Mouse (Mus musculus) cerebellum, postnatal 25 days (tissue): ENCODE measurements around the gene 4933402J07Rik.

ENCODE experiments used
- DNase-seq, 2 experiments: peaks; one replicate each; pipeline ENCODE4 v3.0.0; 2021; ENCODE audit warnings: mixed read lengths in 2 of 2

4933402J07Rik gene

GRCm38 (mm10) chr8:87563553-87563952 is at the start of gene 4933402J07Rik:
Gene 4933402J07Rik (plus strand): TSS chr8:87563853.
- no peak for DNase-seq

GRCm38 (mm10) chr8:87517132-87517531 is 46.5 kb upstream of the 4933402J07Rik start:
- DNase-seq, result peak in 1 of 2 experiments; percentile 51

- DNase-seq, result peak; percentile 32 to 51
These were observed 38.6 kb upstream of the 4933402J07Rik start for GRCm38 (mm10) chr8:87525006-87525405.

GRCm38 (mm10) chr8:87531176-87531575 is 32.5 kb upstream of the 4933402J07Rik start:
- DNase-seq, result no peak

DNA sequence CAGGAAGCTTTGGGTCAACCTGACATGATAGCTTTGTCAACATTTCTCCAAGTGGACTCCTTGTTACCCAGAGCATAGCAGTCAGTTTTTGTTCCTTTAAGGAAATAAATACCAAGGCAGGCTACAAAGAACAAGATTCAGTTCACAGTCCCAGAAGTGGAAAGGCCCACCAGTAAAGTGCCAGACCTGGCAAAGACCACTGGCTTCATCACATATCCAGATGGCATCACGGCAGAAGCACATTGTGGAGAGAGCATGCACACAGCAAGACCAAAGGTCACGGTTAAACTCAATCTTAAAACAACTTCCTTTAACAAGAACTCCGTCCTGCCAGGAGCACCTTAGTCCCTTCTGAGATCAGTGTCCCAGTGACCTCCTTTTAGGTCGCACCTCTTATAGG is 30.2 kb upstream of the 4933402J07Rik start:
- peak; percentile 36 to 38 for DNase-seq

GRCm38 (mm10) chr8:87534846-87535245 is 28.8 kb upstream of the 4933402J07Rik start:
- peak; percentile 53 to 57 for DNase-seq

- DNase-seq, result peak; percentile 95 to 96
These were observed 26.9 kb upstream of the 4933402J07Rik start for GRCm38 (mm10) chr8:87536615-87537329.

DNA sequence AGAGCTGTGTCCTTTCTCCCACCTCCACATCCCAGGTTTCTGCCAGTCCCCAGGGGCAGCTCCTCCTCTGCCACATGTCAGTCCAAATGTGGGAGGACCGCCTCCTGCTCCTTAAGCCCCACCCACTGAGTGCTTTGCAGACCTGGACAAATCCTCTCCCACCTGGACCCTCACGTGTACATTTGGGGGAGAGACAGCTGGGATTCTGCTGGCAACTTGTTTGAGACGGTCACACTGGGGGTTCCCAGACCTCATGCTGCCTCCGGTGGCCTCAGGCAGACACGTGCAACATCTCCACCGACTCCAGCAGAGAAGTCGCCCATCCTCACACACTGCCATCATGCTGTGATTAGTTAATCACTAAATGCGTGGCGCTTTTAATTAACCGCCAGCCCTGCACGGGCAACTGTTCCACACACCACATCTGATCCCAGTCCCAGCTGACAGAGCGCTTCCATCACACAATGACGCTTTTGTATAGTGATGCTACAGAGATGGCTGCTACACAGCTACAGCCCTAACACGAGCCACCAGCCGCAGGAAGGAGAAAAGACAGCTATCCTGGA is 23.7 kb upstream of the 4933402J07Rik start:
- DNase-seq, result peak; percentile 60 to 68

DNA sequence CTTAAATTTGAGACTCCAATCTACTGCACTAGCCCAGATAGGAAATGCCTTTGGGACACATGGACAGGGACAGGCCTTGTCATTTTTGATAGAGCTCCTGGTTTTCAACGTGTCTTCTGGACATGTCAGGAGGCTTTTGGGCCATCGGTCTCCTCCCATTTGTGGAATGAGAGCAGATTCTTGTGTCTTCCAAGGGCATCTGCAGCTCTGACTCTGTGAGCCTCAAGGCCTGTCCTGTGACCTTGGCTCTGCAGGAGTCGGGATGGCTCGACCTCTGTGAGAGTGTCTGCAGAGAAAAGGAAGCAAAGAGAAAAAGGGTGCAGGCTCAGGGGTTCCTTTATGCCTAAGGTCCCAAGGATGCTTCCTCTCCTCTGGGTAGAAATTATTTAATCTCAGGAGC is 13.8 kb upstream of the 4933402J07Rik start:
- DNase-seq, result no peak

DNA sequence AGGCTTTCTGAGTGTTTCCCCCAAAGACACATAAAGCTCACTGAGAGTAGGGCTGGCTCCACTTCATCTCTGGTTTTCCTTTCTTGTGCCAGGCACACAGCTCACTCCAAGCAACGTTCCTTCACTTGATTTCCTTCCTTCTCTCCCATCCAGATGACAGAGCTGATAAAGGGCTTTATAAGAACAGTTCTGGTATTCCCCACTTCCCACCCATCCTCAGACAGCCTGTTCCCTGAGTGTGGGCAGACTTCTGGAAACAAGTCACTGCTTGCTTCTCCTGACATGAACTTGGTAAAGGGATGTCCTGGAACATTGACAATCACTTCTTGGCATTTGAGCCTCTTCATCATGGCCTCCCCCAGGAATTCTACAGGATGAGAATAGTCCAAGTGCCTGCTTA is 10.9 kb upstream of the 4933402J07Rik start:
- DNase-seq, result no peak

DNA sequence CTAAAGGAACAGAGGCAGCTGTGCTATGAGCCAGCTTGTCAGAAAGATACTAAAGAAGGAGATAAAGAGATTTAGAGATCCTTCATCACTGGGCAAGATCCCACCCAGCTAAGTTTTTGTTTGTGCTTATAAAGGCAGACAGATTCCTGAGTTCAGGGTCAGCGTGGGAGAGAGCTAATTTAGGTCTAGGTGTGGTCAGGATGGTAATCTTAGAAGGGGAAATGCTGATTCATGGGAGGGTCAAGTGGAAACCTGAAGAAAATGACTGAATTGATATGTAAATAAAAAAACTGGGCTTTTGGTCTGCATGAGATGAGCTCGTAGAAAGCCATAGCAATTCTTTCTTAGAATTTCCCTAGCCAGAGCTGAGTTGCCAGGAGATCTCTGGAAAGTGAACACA is 2.9 kb upstream of the 4933402J07Rik start:
- DNase-seq, result no peak

DNA sequence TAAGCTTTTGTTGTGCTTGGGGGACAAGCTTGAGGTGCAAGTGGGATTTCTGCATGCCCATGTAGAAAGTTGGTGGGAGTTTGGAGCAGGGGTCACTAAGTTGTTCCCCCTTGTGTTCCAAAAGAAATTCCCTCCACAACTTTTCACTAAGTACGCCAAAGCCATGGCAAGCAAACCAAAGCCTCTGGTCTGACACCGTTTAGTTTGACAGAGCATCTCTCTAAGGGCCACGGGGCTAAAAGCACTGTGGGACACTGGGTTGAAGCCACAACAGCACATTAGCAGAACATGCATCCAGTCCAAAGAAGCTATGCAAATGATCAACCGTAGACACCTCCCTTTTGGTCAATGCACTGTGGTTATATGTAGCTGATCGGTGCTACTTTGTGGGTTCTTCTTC is 5.5 kb downstream of the 4933402J07Rik start:
- DNase-seq, result no peak

DNA sequence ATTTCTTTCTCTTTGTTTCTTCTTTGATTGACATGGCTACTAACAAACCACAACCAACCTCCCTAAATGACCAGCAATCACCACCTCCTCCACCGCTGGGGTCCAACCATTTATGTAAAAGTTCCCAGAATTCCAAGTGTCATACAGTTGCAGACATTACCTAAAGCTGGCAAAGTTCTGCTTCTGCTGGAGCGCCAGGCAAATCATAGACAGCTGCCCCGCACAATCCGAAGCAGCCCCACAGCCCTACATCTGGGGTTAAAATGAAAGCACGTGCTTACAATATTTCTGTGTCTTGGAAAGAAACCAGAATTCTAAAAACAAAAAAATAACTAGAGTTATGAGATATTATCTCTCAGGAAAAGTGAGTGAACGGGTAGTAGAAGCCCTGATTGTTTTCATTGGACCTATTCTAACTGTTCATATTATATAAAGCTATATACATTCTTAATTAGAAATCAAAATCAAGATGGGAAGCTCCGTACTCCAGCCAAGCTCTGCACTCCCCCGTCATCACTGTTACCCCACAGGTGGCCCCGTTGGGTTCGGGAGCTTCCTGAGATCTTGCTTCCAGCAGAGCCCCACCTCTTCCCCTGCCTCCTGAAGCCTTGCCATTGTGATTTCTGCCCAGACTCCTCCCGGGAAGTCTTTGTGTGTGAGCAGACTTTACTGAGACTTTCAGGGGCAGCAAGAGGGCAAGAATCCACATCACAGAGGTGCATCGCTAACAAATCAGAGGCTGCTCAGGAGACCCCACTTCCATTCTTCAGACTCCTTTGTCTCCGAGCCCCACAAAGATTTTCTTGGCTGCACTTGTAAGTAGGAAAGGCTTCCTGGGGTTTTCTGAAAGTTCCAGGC is 6.3 kb downstream of the 4933402J07Rik start:
- no peak for DNase-seq

GRCm38 (mm10) chr8:87570564-87570855 is 6.9 kb downstream of the 4933402J07Rik start:
- no peak for DNase-seq

GRCm38 (mm10) chr8:87570880-87571279 is 7.2 kb downstream of the 4933402J07Rik start:
- peak; percentile 18 to 41 for DNase-seq

GRCm38 (mm10) chr8:87594272-87594671 is 30.6 kb downstream of the 4933402J07Rik start:
- peak; percentile 83 to 84 for DNase-seq

DNA sequence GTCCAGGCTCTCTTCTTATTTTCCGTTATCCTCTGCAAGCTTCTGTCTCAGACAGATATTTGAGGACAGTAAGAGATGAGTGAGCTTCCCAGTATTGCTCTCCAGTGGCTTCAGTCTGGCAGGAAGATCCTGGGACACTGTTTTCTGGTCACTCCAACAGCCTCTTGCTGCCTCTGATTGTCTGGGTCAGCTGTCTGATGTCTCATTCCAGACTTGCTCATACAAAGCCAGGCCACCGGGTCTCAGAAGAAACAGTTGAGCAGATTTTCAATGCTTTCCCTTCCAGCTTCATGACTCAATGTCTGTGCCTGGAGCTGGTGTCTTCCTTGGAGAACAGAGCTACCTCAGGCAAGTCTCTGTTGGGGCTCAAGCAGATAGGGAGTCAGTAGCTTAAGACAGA is 39.1 kb downstream of the 4933402J07Rik start:
- no peak for DNase-seq

- no peak for DNase-seq
These were observed 45.5 kb downstream of the 4933402J07Rik start for GRCm38 (mm10) chr8:87609110-87609509.

DNA sequence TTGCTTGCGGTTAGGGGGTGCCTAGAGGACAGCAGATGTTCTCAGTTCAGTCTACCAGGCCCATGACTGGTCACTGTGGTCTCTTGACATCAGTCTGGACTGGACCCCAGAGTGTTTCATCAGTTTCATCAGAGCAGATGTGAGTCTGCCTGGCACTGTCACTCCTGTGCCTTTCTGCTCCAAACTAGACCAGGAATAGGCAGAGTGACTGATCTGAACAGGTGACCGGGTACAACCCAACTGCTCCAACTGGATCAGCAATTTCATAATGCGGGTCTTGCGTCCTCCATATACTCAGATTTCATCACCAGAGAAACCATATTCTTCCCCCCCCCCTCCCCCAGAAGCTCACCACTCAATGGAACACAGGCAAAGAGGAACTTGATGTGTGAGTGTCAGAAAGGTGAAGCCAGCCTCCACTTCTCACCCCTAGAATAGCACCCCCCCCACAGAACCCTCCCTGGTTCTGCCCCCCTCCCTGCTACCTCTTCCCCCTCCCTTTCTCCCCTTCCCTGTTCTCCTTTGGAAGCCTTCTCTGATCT is 46.1 kb downstream of the 4933402J07Rik start:
- DNase-seq, result no peak

- no peak for DNase-seq
These were observed 50.0 kb downstream of the 4933402J07Rik start for GRCm38 (mm10) chr8:87613701-87614100.

- DNase-seq, result peak; percentile 81 to 82
These were observed 55.5 kb downstream of the 4933402J07Rik start for GRCm38 (mm10) chr8:87619118-87619517.

- DNase-seq, result peak in 1 of 2 experiments; percentile 30
These were observed 55.9 kb downstream of the 4933402J07Rik start for GRCm38 (mm10) chr8:87619529-87619928.

DNA sequence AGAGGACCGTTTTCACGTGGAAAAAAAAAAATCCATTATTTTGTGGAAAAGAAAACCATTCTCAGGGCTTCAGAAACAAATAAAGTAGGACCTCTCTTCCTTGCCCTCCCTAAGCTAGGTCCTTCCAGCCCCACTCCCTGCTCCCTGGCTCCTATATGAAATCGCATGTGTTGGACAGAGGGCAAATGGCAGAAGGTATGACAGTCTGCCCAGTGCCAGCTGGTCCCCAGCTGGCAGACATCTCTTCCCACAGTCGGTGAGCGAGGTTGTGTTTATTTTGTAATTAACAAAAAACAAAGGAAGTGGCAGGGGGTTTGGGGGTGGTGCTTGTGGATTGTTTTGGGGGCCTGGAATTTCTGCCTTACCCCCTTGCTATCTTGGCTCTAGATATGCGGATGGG is 56.6 kb downstream of the 4933402J07Rik start:
- DNase-seq, result peak; percentile 69 to 71
